Mouse (Mus musculus) spleen, adult 18-20 months (tissue): ENCODE data around the gene Pknox2.
A peak's percentile ranks its signal among the peaks of the same experiment; 100 is the strongest.

Experiments
- DNase-seq, 2 experiments: peaks; one replicate each; pipeline ENCODE4 v3.0.0; 2022; ENCODE audit warnings: mixed read lengths in 2 of 2

The Pknox2 gene

GRCm38 (mm10) chr9:37147359-37147685, at the start of gene Pknox2:
Pknox2 (minus strand) TSS chr9:37147407.
- peak; percentile 16 to 33 for DNase-seq

- no peak for DNase-seq
Measured at GRCm38 (mm10) chr9:37188024-37188423, 40.8 kb upstream of the Pknox2 start.

GRCm38 (mm10) chr9:37187407-37187806, 40.2 kb upstream of the Pknox2 start:
- no peak for DNase-seq

GRCm38 (mm10) chr9:37183176-37183575, 36.0 kb upstream of the Pknox2 start:
- no peak for DNase-seq

GRCm38 (mm10) chr9:37181596-37181995, 34.4 kb upstream of the Pknox2 start:
- no peak for DNase-seq

- DNase-seq: no peak
Measured at GRCm38 (mm10) chr9:37179596-37179995, 32.4 kb upstream of the Pknox2 start.

GRCm38 (mm10) chr9:37178911-37179310, 31.7 kb upstream of the Pknox2 start:
- DNase-seq: no peak

- no peak for DNase-seq
Measured at GRCm38 (mm10) chr9:37177551-37177950, 30.3 kb upstream of the Pknox2 start.

GRCm38 (mm10) chr9:37177107-37177506, 29.9 kb upstream of the Pknox2 start:
- DNase-seq: peak; percentile 12 to 52

GRCm38 (mm10) chr9:37176002-37176401, 28.8 kb upstream of the Pknox2 start:
- no peak for DNase-seq

- no peak for DNase-seq
Measured at GRCm38 (mm10) chr9:37173376-37173775, 26.2 kb upstream of the Pknox2 start.

GRCm38 (mm10) chr9:37166899-37167298, 19.7 kb upstream of the Pknox2 start:
- DNase-seq: no peak

- DNase-seq: no peak
Measured at GRCm38 (mm10) chr9:37160686-37161085, 13.5 kb upstream of the Pknox2 start.

- DNase-seq: no peak
Measured at GRCm38 (mm10) chr9:37147886-37148285, 679 bp upstream of the Pknox2 start.

- peak in 1 of 2 experiments; percentile 14 for DNase-seq
Measured at GRCm38 (mm10) chr9:37146603-37147358, 426 bp downstream of the Pknox2 start.

- no peak for DNase-seq
Measured at GRCm38 (mm10) chr9:37146353-37146602, 929 bp downstream of the Pknox2 start.

GRCm38 (mm10) chr9:37145616-37146352, 1.4 kb downstream of the Pknox2 start:
- DNase-seq: peak in 1 of 2 experiments; percentile 4

GRCm38 (mm10) chr9:37145151-37145615, 2.0 kb downstream of the Pknox2 start:
- DNase-seq: peak in 1 of 2 experiments; percentile 11

- DNase-seq: no peak
Measured at GRCm38 (mm10) chr9:37144696-37145095, 2.5 kb downstream of the Pknox2 start.

- peak in 1 of 2 experiments; percentile 4 for DNase-seq
Measured at GRCm38 (mm10) chr9:37144251-37144650, 3.0 kb downstream of the Pknox2 start.

GRCm38 (mm10) chr9:37143046-37143931, 3.9 kb downstream of the Pknox2 start:
- DNase-seq: no peak

GRCm38 (mm10) chr9:37142107-37142506, 5.1 kb downstream of the Pknox2 start:
- no peak for DNase-seq

- no peak for DNase-seq
Measured at GRCm38 (mm10) chr9:37140464-37141181, 6.6 kb downstream of the Pknox2 start.
